8 mouse cellular contexts compared by ENCODE assay signal in the genomic region with DNA sequence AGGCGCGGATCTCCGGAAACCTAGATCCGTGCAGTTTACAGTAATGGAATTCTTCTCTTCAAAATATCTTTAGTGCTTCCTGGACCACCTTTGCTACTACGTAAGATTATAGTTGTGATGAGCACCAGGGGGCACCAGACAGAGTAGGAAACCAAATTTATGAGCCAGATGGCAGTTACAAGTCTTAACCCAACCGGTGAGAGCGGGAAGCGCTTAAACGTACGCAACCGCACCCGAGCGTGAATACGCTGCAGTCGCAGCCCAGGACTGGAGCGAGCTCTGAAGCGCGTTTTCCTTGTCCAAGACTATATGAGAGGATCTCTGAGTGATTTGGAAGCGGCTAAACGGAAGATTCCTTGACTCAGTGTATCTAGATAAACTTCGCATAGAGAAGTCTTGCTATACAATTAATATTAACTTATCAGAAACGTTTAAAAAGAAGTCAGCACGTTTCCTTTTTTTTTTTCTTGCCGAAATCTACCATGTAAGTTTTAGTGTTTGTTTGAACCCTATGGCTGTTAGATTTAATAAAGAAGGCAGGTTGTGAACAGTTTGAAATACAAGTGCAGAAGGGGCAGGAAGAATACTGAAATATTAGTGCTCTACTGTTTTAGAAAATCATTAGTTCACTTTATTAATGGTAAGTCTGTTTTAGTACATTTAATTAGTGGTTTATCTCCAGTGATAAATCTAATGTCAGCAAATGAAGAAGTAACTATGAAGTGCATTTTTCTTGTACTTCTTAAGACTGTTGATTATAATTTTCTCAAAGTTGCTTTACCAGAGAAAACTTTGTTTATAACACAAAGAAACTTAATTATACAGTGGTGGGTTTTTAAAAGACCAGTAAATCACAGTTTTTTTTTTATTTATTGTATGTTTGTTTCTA. TPM values are rescaled to one million over a fixed set of nuclear protein-coding genes. Genes with fewer than 3 reads are reported as not detected.
DNase-seq lines count a peak whose midpoint lies in the region; ATAC-seq lines count a peak whose summit lies in the region.

No protein-coding gene starts in this region.

- peak overlapping the region; percentile 78 for H3K27ac ChIP-seq in hindbrain, embryonic 15.5 days (replicated peaks)

- H3K9ac ChIP-seq in hindbrain, embryonic 15.5 days: 0 out of 2 replicates have a peak overlapping the region, but pooled peaks have one; percentile 22

- H3K4me2 ChIP-seq in hindbrain, embryonic 15.5 days: peak overlapping the region; percentile 89

- 0 out of 2 replicates have a peak, but pooled peaks have one; percentile 2 for ATAC-seq in hindbrain, embryonic 15.5 days (ENCODE audit: low FRiP score, low read depth)

- H3K36me3 ChIP-seq in hindbrain, embryonic 15.5 days: no peaks in the 10 kb centered on the region

- no peaks in the 10 kb centered on the region for H3K9me3 ChIP-seq in hindbrain, embryonic 15.5 days

- DNase-seq in R1 (ENCODE audit: low read depth, low spot score): peak; percentile 95
- peak; percentile 68 to 69 for DNase-seq in cerebellum, postnatal 36 days
- DNase-seq in frontal cortex, postnatal 36 days (ENCODE audit: low spot score in 2 of 2): peak; percentile 70 to 89
- peak; percentile 65 to 69 for DNase-seq in layer of hippocampus, postnatal 36 days
- peak; percentile 91 for DNase-seq in lung, postnatal 25 days (ENCODE audit: low spot score)
- DNase-seq in retina, adult 2 months (ENCODE audit: low read depth, low spot score): peak; percentile 49
- peak; percentile 91 for DNase-seq in thymus, postnatal 25 days

- H3K4me3 ChIP-seq in hindbrain, embryonic 15.5 days: peak overlapping the region; percentile 81

- no peaks in the 10 kb centered on the region for H3K27me3 ChIP-seq in hindbrain, embryonic 15.5 days

- WGBS in hindbrain, embryonic 15.5 days: 2% methylated on average over 24 of the region's 24 CpGs

- peaks cover 21% of the 10 kb centered on the region for H3K4me1 ChIP-seq in hindbrain, embryonic 15.5 days (replicated peaks)

RNA-seq across cellular contexts. Expression of gene Wnk1, which starts 1.4 kb away (rescaled TPM):
- 46.6 and 48.4 TPM in 2 replicates for polyA plus RNA-seq in hindbrain, embryonic 15.5 days (2015; fragmentation: Nextera tagmentation; extraction: Ambion mirVana)
- 100 to 1,000 TPM; 181 to 211 TPM for total RNA-seq in layer of hippocampus, postnatal 36 days (2021)

RNA-seq across cellular contexts. Expression of gene Ninj2, which starts 53.2 kb away (rescaled TPM):
- polyA plus RNA-seq in hindbrain, embryonic 15.5 days (2015; fragmentation: Nextera tagmentation; extraction: Ambion mirVana): not detected in 2 replicates
- total RNA-seq in layer of hippocampus, postnatal 36 days (2021): 1 to 10 TPM in 1 of 2 experiments, under 1 TPM in 1; 0.66 to 1.7 TPM

Comparison
In these comparisons a context has a peak if more than half of its experiments do, and no peak if none do; other contexts are left out.
1. Peak in every context shown above with its lines: DNase-seq, ATAC-seq, H3K4me3 ChIP-seq and H3K27ac ChIP-seq.